Mouse (Mus musculus) hindbrain, embryonic 16.5 days (tissue): ENCODE measurements at regions not wholly inside any gene's neighbourhood (a gene's known extent, or its start where the extent isn't known, plus 50 kb on each side); places are given as distances from the start of the nearest gene placed in this dataset.
"Not testable (repeated sequence)": the region's sequence is repeated elsewhere in the genome, so short reads cannot be mapped to it uniquely, and the experiment has no call there.

Experiments
- ATAC-seq: fragments of 200-750 bp; cut with Nextera tagmentation; 2 replicates; pipeline ENCODE4 v1.8.0; 2017; ENCODE audit warnings: moderate TSS enrichment, moderate library complexity
- H3K27ac ChIP-seq: fragments of 300-500 bp; sonication (generic); 2 replicates; pipeline ENCODE4 v1.5.1; 2014; ENCODE audit warnings: low read depth, mild to moderate bottlenecking, control low read depth, low read length, moderate library complexity
- H3K27me3 ChIP-seq: fragments of 300-500 bp; sonication (generic); replicated peaks from 2 replicates; pipeline ENCODE4 v1.6.1; 2014; ENCODE audit warnings: low read length; ENCODE audit not compliant: control insufficient read depth, insufficient read depth
- H3K36me3 ChIP-seq: fragments of 300-500 bp; sonication (generic); 2 replicates; pipeline ENCODE4 v1.6.1; 2014; ENCODE audit warnings: mild to moderate bottlenecking, low read length, moderate library complexity, mixed read lengths; ENCODE audit not compliant: control insufficient read depth, insufficient read depth
- H3K4me1 ChIP-seq: fragments of 300-500 bp; sonication (generic); 2 replicates; pipeline ENCODE4 v1.6.1; 2014; ENCODE audit warnings: low read depth, low read length; ENCODE audit not compliant: control insufficient read depth, insufficient read depth
- H3K4me2 ChIP-seq: fragments of 300-500 bp; sonication (generic); 2 replicates; pipeline ENCODE4 v1.6.1; 2014; ENCODE audit warnings: mild to moderate bottlenecking, low read length, control low read depth, moderate library complexity
- H3K4me3 ChIP-seq: fragments of 300-500 bp; sonication (generic); 2 replicates; pipeline ENCODE4 v1.5.1; 2014; ENCODE audit warnings: mild to moderate bottlenecking, low read length, control low read depth, moderate library complexity
- H3K9ac ChIP-seq: fragments of 300-500 bp; sonication (generic); 2 replicates; pipeline ENCODE4 v1.6.1; 2014; ENCODE audit warnings: low read depth, mild to moderate bottlenecking, control low read depth, low read length, moderate library complexity
- H3K9me3 ChIP-seq: fragments of 300-500 bp; sonication (generic); 2 replicates; pipeline ENCODE4 v1.6.1; 2014; ENCODE audit warnings: mild to moderate bottlenecking, low read length, moderate library complexity; ENCODE audit not compliant: control insufficient read depth
- WGBS: fragments of 180-500 bp; shearing (Covaris S2); extraction: QIAGEN DNeasy Blood & Tissue Kit; methylation state at CpG from one replicate; pipeline ENCODE4 v1.1.7; 2014; 5-methylcytosine and 5-hydroxymethylcytosine counted together

- Histone ChIP-seq H3K27ac (no peak overlapping the region), H3K27me3 (no peaks in the 10 kb centered on the region), H3K9ac (no peak overlapping the region), H3K4me3 (no peak overlapping the region), H3K4me1 (no peaks in the 10 kb centered on the region), H3K9me3 (no peaks in the 10 kb centered on the region), H3K4me2 (no peak overlapping the region), H3K36me3 (no peaks in the 10 kb centered on the region)
- WGBS: 63% methylated on average over 1 of the region's 1 CpGs
- no peak for ATAC-seq
Measured at GRCm38 (mm10) chr4:4437559-4437958, 355.6 kb downstream of the Impad1 start.

GRCm38 (mm10) chr4:4424526-4424925, 347.2 kb upstream of the Sdr16c6 start:
- not testable (repeated sequence) for H3K4me2 ChIP-seq, H3K36me3 ChIP-seq, ATAC-seq, H3K27me3 ChIP-seq, H3K9me3 ChIP-seq, H3K9ac ChIP-seq, H3K4me3 ChIP-seq, H3K4me1 ChIP-seq, H3K27ac ChIP-seq
- WGBS: 50% methylated on average over 7 of the region's 7 CpGs

GRCm38 (mm10) chr4:4403812-4404211, 326.5 kb upstream of the Sdr16c6 start:
- no peaks in the 10 kb centered on the region for H3K36me3 ChIP-seq
- no peak overlapping the region for H3K9ac ChIP-seq
- no peaks in the 10 kb centered on the region for H3K4me1 ChIP-seq
- no peaks in the 10 kb centered on the region for H3K27me3 ChIP-seq
- H3K4me2 ChIP-seq: no peak overlapping the region
- ATAC-seq: no peak
- H3K9me3 ChIP-seq: no peaks in the 10 kb centered on the region
- 91% methylated on average over 2 of the region's 2 CpGs for WGBS
- H3K27ac ChIP-seq: no peak overlapping the region
- no peak overlapping the region for H3K4me3 ChIP-seq

GRCm38 (mm10) chr4:4397410-4397809, 320.1 kb upstream of the Sdr16c6 start:
- Histone ChIP-seq H3K27ac (no peak overlapping the region), H3K27me3 (no peaks in the 10 kb centered on the region), H3K4me3 (no peak overlapping the region), H3K36me3 (no peaks in the 10 kb centered on the region), H3K4me2 (no peak overlapping the region), H3K4me1 (no peaks in the 10 kb centered on the region), H3K9ac (no peak overlapping the region), H3K9me3 (no peaks in the 10 kb centered on the region)
- no peak for ATAC-seq
- 83% methylated on average over 4 of the region's 4 CpGs for WGBS

GRCm38 (mm10) chr4:4380024-4380590, 302.8 kb upstream of the Sdr16c6 start:
- 70% methylated on average over 3 of the region's 3 CpGs for WGBS
- H3K9ac ChIP-seq: no peak overlapping the region
- H3K27me3 ChIP-seq: no peaks in the 10 kb centered on the region
- no peak overlapping the region for H3K4me3 ChIP-seq
- H3K4me1 ChIP-seq: no peaks in the 10 kb centered on the region
- no peaks in the 10 kb centered on the region for H3K9me3 ChIP-seq
- H3K4me2 ChIP-seq: no peak overlapping the region
- H3K36me3 ChIP-seq: no peaks in the 10 kb centered on the region
- H3K27ac ChIP-seq: no peak overlapping the region
- ATAC-seq: peak; percentile 87

GRCm38 (mm10) chr4:4335216-4335615, 257.9 kb upstream of the Sdr16c6 start:
- Histone ChIP-seq H3K4me2 (no peak overlapping the region), H3K9me3 (no peaks in the 10 kb centered on the region), H3K27me3 (no peaks in the 10 kb centered on the region), H3K9ac (no peak overlapping the region), H3K4me3 (no peak overlapping the region), H3K27ac (no peak overlapping the region), H3K4me1 (no peaks in the 10 kb centered on the region), H3K36me3 (no peaks in the 10 kb centered on the region)
- WGBS: 81% methylated on average over 2 of the region's 2 CpGs
- no peak for ATAC-seq

GRCm38 (mm10) chr4:4333472-4334123, 256.3 kb upstream of the Sdr16c6 start:
- no peak overlapping the region for H3K27ac ChIP-seq
- H3K4me1 ChIP-seq: no peaks in the 10 kb centered on the region
- H3K9me3 ChIP-seq: no peaks in the 10 kb centered on the region
- no peaks in the 10 kb centered on the region for H3K27me3 ChIP-seq
- no peak overlapping the region for H3K4me3 ChIP-seq
- no peak overlapping the region for H3K4me2 ChIP-seq
- H3K36me3 ChIP-seq: no peaks in the 10 kb centered on the region
- H3K9ac ChIP-seq: no peak overlapping the region
- 77% methylated on average over 4 of the region's 4 CpGs for WGBS
- ATAC-seq: no peak

- Histone ChIP-seq H3K9me3 (no peaks in the 10 kb centered on the region), H3K27me3 (no peaks in the 10 kb centered on the region), H3K4me1 (no peaks in the 10 kb centered on the region), H3K27ac (no peak overlapping the region), H3K9ac (no peak overlapping the region), H3K36me3 (no peaks in the 10 kb centered on the region), H3K4me2 (no peak overlapping the region), H3K4me3 (no peak overlapping the region)
- 100% methylated on average over 1 of the region's 1 CpGs for WGBS
- no peak for ATAC-seq
Measured at GRCm38 (mm10) chr4:4331105-4331504, 253.8 kb upstream of the Sdr16c6 start.

GRCm38 (mm10) chr4:4315651-4316411, 238.5 kb upstream of the Sdr16c6 start:
- Histone ChIP-seq H3K9ac (no peak overlapping the region), H3K27ac (no peak overlapping the region), H3K9me3 (no peaks in the 10 kb centered on the region), H3K4me2 (no peak overlapping the region), H3K4me1 (no peaks in the 10 kb centered on the region), H3K27me3 (no peaks in the 10 kb centered on the region), H3K4me3 (no peak overlapping the region), H3K36me3 (no peaks in the 10 kb centered on the region)
- no peak for ATAC-seq
- 80% methylated on average over 3 of the region's 3 CpGs for WGBS
